12 mouse cellular contexts compared by ENCODE assay signal in the genomic region with DNA sequence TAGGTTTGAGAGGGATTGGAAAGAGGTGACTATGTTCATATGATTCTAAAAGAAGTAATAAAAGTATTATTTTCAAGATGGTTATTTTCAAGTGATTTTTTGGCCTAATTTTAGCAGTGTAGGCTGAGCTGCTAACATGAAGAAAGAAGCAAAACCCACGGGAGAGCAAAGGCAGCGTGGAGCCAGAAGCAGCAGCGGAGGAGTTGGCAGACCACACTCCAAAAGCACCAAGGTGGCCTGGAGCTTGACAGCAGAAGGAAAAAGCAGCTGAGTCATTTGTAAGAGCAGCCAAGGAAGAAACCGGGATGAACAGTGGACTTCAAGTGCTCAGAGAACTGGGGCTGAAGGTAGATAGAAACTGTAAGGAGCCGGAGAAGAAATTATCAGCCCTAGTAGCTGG. TPM values are rescaled to one million over a fixed set of nuclear protein-coding genes. Genes with fewer than 3 reads are reported as not detected.
DNase-seq lines count a peak whose midpoint lies in the region; ATAC-seq lines count a peak whose summit lies in the region.
"Had no signal": no experiment of that assay in that cellular context is flagged by ENCODE, and none has a peak within 500 bp of the region (broad histone marks: within the 10 kb centered on the region; RNA-seq: fewer than 3 reads in every experiment).

No protein-coding gene starts in this region.

- intact Hi-C loops in left cerebral cortex, postnatal 14 days (cut with DNase I) = no loop called here

- DNase-seq in gastrocnemius, postnatal 10 days = peak; percentile 4
- DNase-seq in gastrocnemius, adult 18-20 months (ENCODE audit: low spot score) = no peak
- DNase-seq in 3T3-L1 (ENCODE audit: low read depth, low spot score) = peak; percentile 14
- peak; percentile 7 to 15 for DNase-seq in frontal cortex, postnatal 14 days (ENCODE audit: low spot score in 2 of 2)
- DNase-seq in left cerebral cortex, postnatal 14 days (ENCODE audit: low spot score in 2 of 2) = peak; percentile 15 to 24
- no peak for DNase-seq in T-cell, adult 2 months (ENCODE audit: low spot score)
- DNase-seq: cerebellum, adult 9-11 months; forebrain, postnatal 0 days; kidney, postnatal 36 days had no signal

- no peak for ATAC-seq in megakaryocyte, adult 5-6 weeks (ENCODE audit: poor library complexity, severe bottlenecking)
- ATAC-seq: forebrain, postnatal 0 days; intestine, embryonic 15.5 days had no signal

RNA-seq across cellular contexts. Expression of a gene that starts 55.9 kb away (rescaled TPM):
- total RNA-seq in gastrocnemius, postnatal 10 days (2021) = not detected
- not detected for total RNA-seq in gastrocnemius, adult 18-20 months (2021)
- total RNA-seq in left cerebral cortex, postnatal 14 days (2021) = not detected
- total RNA-seq in megakaryocyte, adult 5-6 weeks (2015) = not detected in 2 replicates
- total RNA-seq in megakaryocyte, adult 5-6 weeks (2017) = not detected in 2 replicates
- total RNA-seq: forebrain, postnatal 0 days; megakaryocyte progenitor cell, adult 5-6 weeks had no signal

Comparison
In these comparisons a context has a peak if more than half of its experiments do, and no peak if none do; other contexts are left out.
1. DNase-seq: peak in gastrocnemius, postnatal 10 days (single experiment), 3T3-L1 (single experiment), frontal cortex, postnatal 14 days (2 of 2) and left cerebral cortex, postnatal 14 days (2 of 2); none in gastrocnemius, adult 18-20 months (single experiment) and T-cell, adult 2 months (single experiment).